Mouse (Mus musculus): ENCODE results near the gene Shank2. TPM values are rescaled to one million over a fixed set of nuclear protein-coding genes. Genes with fewer than 3 reads are reported as not detected.

The Shank2 gene
- total and polyA plus RNA-seq, 3 experiments = not detected

DNA sequence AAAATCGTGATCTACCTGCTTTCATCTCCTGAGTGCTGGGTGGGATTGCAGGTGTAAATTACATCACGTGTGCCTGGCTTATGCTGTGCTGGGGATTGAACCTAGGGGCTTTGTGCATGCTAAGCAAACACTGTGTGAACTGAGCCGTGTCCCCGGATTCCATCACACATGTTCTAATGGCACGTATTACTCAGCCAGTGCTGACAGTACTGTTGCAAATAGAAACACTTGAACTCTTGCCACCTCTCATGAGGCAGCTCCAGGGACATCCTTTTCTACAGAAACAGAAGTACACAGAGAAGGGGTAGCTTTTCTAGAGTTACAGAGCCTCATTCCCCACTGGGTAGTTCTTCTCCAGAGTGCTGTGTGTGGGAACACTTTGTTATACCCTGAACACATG is 168.5 kb downstream of the Shank2 start:
- Histone ChIP-seq H3K79me2 (ENCODE audit: control insufficient read depth, insufficient read depth, low read length, poor library complexity) (no peaks in the 10 kb centered on the region), H3K9ac (ENCODE audit: control insufficient read depth, low read depth, low read length, poor library complexity, severe bottlenecking) (no peak overlapping the region), H3K9me3 (replicated peaks; ENCODE audit: insufficient read depth, low read length) (no peaks in the 10 kb centered on the region), H3K27me3 (ENCODE audit: control insufficient read depth in 1 of 2, insufficient read depth in 2 of 2, low read length in 2 of 2) (no peaks in the 10 kb centered on the region; a peak in 1 of 4 replicates), H3K27ac (ENCODE audit: control insufficient read depth, low read depth, low read length) (no peak overlapping the region), H3K4me3 (ENCODE audit: control insufficient read depth in 1 of 2, insufficient read depth in 1 of 2, low read depth in 2 of 2, low read length in 2 of 2) (no peak overlapping the region), H3K36me3 (ENCODE audit: control insufficient read depth in 1 of 2, insufficient read depth in 2 of 2, low read length in 2 of 2) (no peaks in the 10 kb centered on the region), H3K4me1 (ENCODE audit: control insufficient read depth in 1 of 2, insufficient read depth in 2 of 2, low read length in 2 of 2) (no peaks in the 10 kb centered on the region)
- TF ChIP-seq SIN3A (IDR thresholded peaks at IDR 0.05; ENCODE audit: low read length) = no peak
- TF ChIP-seq EP300 (IDR thresholded peaks at IDR 0.05; ENCODE audit: low read depth in 1 of 2, low read length in 2 of 2) = no peak
- TF ChIP-seq MAX (IDR thresholded peaks at IDR 0.05; ENCODE audit: low read length) = no peak
- no peak for TF ChIP-seq ELF1 (IDR thresholded peaks at IDR 0.05; ENCODE audit: low read depth, low read length)
- TF ChIP-seq USF1 (IDR thresholded peaks at IDR 0.05; ENCODE audit: low read depth, low read length) = no peak
- no peak for TF ChIP-seq RCOR1 (IDR thresholded peaks at IDR 0.05; ENCODE audit: low read depth, low read length)
- no peak for TF ChIP-seq CTCF (IDR thresholded peaks at IDR 0.05 in 2 of 3, conservative IDR thresholded peaks at IDR 0.05 in 1 of 3; ENCODE audit: control insufficient read depth in 1 of 3, insufficient read depth in 1 of 3, low read depth in 2 of 3, low read length in 3 of 3, poor library complexity in 1 of 3, severe bottlenecking in 1 of 3)
- no peak for TF ChIP-seq RAD21 (IDR thresholded peaks at IDR 0.05; ENCODE audit: low read depth, low read length)
- no peak for TF ChIP-seq POLR2A (IDR thresholded peaks at IDR 0.05; ENCODE audit: control insufficient read depth in 1 of 2, insufficient read depth in 1 of 2, low read depth in 1 of 2, low read length in 2 of 2, poor library complexity in 1 of 2)
- TF ChIP-seq GATA1 (IDR thresholded peaks at IDR 0.05; ENCODE audit: low read depth, low read length) = no peak
- TF ChIP-seq ETS1 (IDR thresholded peaks at IDR 0.05; ENCODE audit: low read depth, low read length) = no peak
- TF ChIP-seq ZKSCAN1 (IDR thresholded peaks at IDR 0.05; ENCODE audit: low read depth, low read length) = no peak
- TF ChIP-seq POLR2AphosphoS5 (IDR thresholded peaks at IDR 0.05; ENCODE audit: borderline replicate concordance, low read depth, low read length) = no peak
- no peak for TF ChIP-seq CHD2 (IDR thresholded peaks at IDR 0.05; ENCODE audit: low read length)
- no peak for TF ChIP-seq HCFC1 (IDR thresholded peaks at IDR 0.05; ENCODE audit: low read depth, low read length)
- TF ChIP-seq MYC (IDR thresholded peaks at IDR 0.05; ENCODE audit: low read depth, low read length) = no peak
- TF ChIP-seq ZMIZ1 (IDR thresholded peaks at IDR 0.05; ENCODE audit: low read depth, low read length) = no peak
- DNase-seq (ENCODE audit: low read depth, low spot score) = no peak

DNA sequence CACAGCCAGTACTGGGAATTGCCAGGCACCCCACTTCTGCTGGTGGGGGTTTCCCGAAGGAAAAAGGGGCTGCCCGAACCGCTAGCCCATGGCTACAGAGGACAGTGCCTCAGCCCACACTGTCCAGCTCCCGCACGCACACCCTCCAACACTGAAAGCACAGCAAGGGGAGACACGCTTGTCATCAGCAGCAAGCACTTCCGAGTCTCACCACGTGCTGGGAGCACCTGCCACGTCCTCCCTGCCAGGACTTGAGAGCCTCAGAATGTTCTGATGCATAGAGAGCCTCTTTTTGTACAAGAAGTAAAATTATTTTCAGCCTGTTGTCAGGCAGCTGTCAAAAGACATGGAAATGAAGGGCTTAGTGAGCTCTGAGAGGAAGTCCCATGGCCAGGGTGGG is 169.0 kb downstream of the Shank2 start:
- DNase-seq (ENCODE audit: low read depth, low spot score) = no peak
- Histone ChIP-seq H3K4me3 (ENCODE audit: control insufficient read depth in 1 of 2, insufficient read depth in 1 of 2, low read depth in 2 of 2, low read length in 2 of 2) (no peak overlapping the region), H3K79me2 (ENCODE audit: control insufficient read depth, insufficient read depth, low read length, poor library complexity) (no peaks in the 10 kb centered on the region), H3K27me3 (ENCODE audit: control insufficient read depth in 1 of 2, insufficient read depth in 2 of 2, low read length in 2 of 2) (no peaks in the 10 kb centered on the region; a peak in 1 of 4 replicates), H3K9me3 (replicated peaks; ENCODE audit: insufficient read depth, low read length) (no peaks in the 10 kb centered on the region), H3K9ac (ENCODE audit: control insufficient read depth, low read depth, low read length, poor library complexity, severe bottlenecking) (no peak overlapping the region), H3K36me3 (ENCODE audit: control insufficient read depth in 1 of 2, insufficient read depth in 2 of 2, low read length in 2 of 2) (no peaks in the 10 kb centered on the region), H3K4me1 (ENCODE audit: control insufficient read depth in 1 of 2, insufficient read depth in 2 of 2, low read length in 2 of 2) (no peaks in the 10 kb centered on the region), H3K27ac (ENCODE audit: control insufficient read depth, low read depth, low read length) (no peak overlapping the region)
- no peak for TF ChIP-seq NELFE (IDR thresholded peaks at IDR 0.05; ENCODE audit: low read depth, low read length)
- TF ChIP-seq MXI1 (IDR thresholded peaks at IDR 0.05; ENCODE audit: low read depth, low read length) = no peak
- TF ChIP-seq USF1 (IDR thresholded peaks at IDR 0.05; ENCODE audit: low read depth, low read length) = no peak
- TF ChIP-seq KAT2A (conservative IDR thresholded peaks at IDR 0.05; ENCODE audit: low read depth, low read length) = no peak
- TF ChIP-seq BHLHE40 (IDR thresholded peaks at IDR 0.05; ENCODE audit: borderline replicate concordance, low read depth, low read length) = no peak
- TF ChIP-seq ZNF384 (IDR thresholded peaks at IDR 0.05; ENCODE audit: low read depth, low read length) = no peak
- TF ChIP-seq NRF1 (IDR thresholded peaks at IDR 0.05; ENCODE audit: insufficient read depth, low read depth, low read length, poor library complexity, severe bottlenecking) = no peak
- no peak for TF ChIP-seq MEF2A (IDR thresholded peaks at IDR 0.05; ENCODE audit: extremely low read depth, insufficient replicate concordance, low read depth, low read length, poor library complexity, severe bottlenecking)
- no peak for TF ChIP-seq MAFK (IDR thresholded peaks at IDR 0.05; ENCODE audit: borderline replicate concordance, low read depth, low read length)
- TF ChIP-seq GATA1 (IDR thresholded peaks at IDR 0.05; ENCODE audit: low read depth, low read length) = no peak
- no peak for TF ChIP-seq ETS1 (IDR thresholded peaks at IDR 0.05; ENCODE audit: low read depth, low read length)
- TF ChIP-seq TBP (IDR thresholded peaks at IDR 0.05; ENCODE audit: low read depth, low read length) = no peak
- no peak for TF ChIP-seq UBTF (IDR thresholded peaks at IDR 0.05; ENCODE audit: borderline replicate concordance, insufficient read depth, low read depth, low read length)
- no peak for TF ChIP-seq MYB (IDR thresholded peaks at IDR 0.05; ENCODE audit: low read depth, low read length)
- no peak for TF ChIP-seq MAZ (IDR thresholded peaks at IDR 0.05; ENCODE audit: low read depth, low read length)
